ENCODE assay signal across 8 mouse cellular contexts in genomic region chr11:103808771-103809610, GRCm38 (mm10). TPM values are rescaled to one million over a fixed set of nuclear protein-coding genes. Genes with fewer than 3 reads are reported as not detected.
DNase-seq lines count a peak whose midpoint lies in the region; ATAC-seq lines count a peak whose summit lies in the region.

No protein-coding gene starts in this region.

- DNase-seq in kidney, postnatal 14 days = no peak
- DNase-seq in embryo, embryonic 11 days = peak; percentile 41
- DNase-seq in intestine, embryonic 14.5 days (ENCODE audit: low spot score) = no peak
- DNase-seq in neural tube, embryonic 10.5 days (ENCODE audit: extremely low spot score, low spot score) = peak; percentile 55
- DNase-seq in adrenal gland, postnatal 36 days = no peak
- DNase-seq in urinary bladder, postnatal 14 days (ENCODE audit: low spot score) = no peak
- DNase-seq in left cerebral cortex, adult 11 months (ENCODE audit: low spot score) = no peak

- no peaks in the 10 kb centered on the region for H3K36me3 ChIP-seq in kidney, embryonic 15.5 days
- no peaks in the 10 kb centered on the region for H3K36me3 ChIP-seq in intestine, embryonic 14.5 days (ENCODE audit: control insufficient read depth, insufficient read depth, low read length)

- H3K4me3 ChIP-seq in kidney, embryonic 15.5 days (replicated peaks) = peak overlapping the region; percentile 55
- peak overlapping the region; percentile 45 for H3K4me3 ChIP-seq in intestine, embryonic 14.5 days (ENCODE audit: low read depth, low read length)

- H3K4me2 ChIP-seq in kidney, embryonic 15.5 days = peak overlapping the region; percentile 99
- peak overlapping the region; percentile 97 for H3K4me2 ChIP-seq in intestine, embryonic 14.5 days (ENCODE audit: low read length)

- 4% methylated on average over 29 of the region's 29 CpGs for WGBS in kidney, embryonic 15.5 days
- WGBS in intestine, embryonic 14.5 days = 6% methylated on average over 29 of the region's 29 CpGs

- no peak overlapping the region for H3K9ac ChIP-seq in kidney, embryonic 15.5 days
- no peak overlapping the region for H3K9ac ChIP-seq in intestine, embryonic 14.5 days (ENCODE audit: low read length)

- peaks cover 29% of the 10 kb centered on the region for H3K4me1 ChIP-seq in kidney, embryonic 15.5 days
- no peaks in the 10 kb centered on the region for H3K4me1 ChIP-seq in intestine, embryonic 14.5 days (replicated peaks; ENCODE audit: control insufficient read depth, insufficient read depth, low read length)

- no peak overlapping the region for H3K27ac ChIP-seq in kidney, embryonic 15.5 days
- no peak overlapping the region for H3K27ac ChIP-seq in intestine, embryonic 14.5 days (ENCODE audit: low read depth)

- peaks cover 77% of the 10 kb centered on the region for H3K27me3 ChIP-seq in kidney, embryonic 15.5 days
- H3K27me3 ChIP-seq in intestine, embryonic 14.5 days (replicated peaks; ENCODE audit: control insufficient read depth, insufficient read depth, low read length) = peaks cover 54% of the 10 kb centered on the region

- no peaks in the 10 kb centered on the region for H3K9me3 ChIP-seq in kidney, embryonic 15.5 days (replicated peaks)
- peaks cover 5% of the 10 kb centered on the region; the same call in 1 of the 2 replicates for H3K9me3 ChIP-seq in intestine, embryonic 14.5 days (ENCODE audit: control insufficient read depth, low read length)

- ATAC-seq in kidney, embryonic 15.5 days (replicated peaks; ENCODE audit: low FRiP score) = no peak
- ATAC-seq in intestine, embryonic 14.5 days (replicated peaks; ENCODE audit: low FRiP score, low TSS enrichment, low read depth) = no peak

RNA-seq across cellular contexts. Expression of gene Wnt3, which starts 35.0 kb away (rescaled TPM):
- 0.19 and 0.21 TPM in 2 replicates for polyA plus RNA-seq in kidney, embryonic 15.5 days (2015; fragmentation: Nextera tagmentation; extraction: Ambion mirVana)
- polyA plus RNA-seq in intestine, embryonic 14.5 days (2014; fragmentation: Nextera tagmentation; extraction: Ambion mirVana) = 0.31 and 0.46 TPM in 2 replicates
- 1 to 10 TPM in 1 of 2 experiments, not detected in 1; 1.1 TPM for total RNA-seq in adrenal gland, postnatal 36 days (2021)

RNA-seq across cellular contexts. Expression of gene Wnt9b, which starts 59.4 kb away (rescaled TPM):
- polyA plus RNA-seq in kidney, embryonic 15.5 days (2015; fragmentation: Nextera tagmentation; extraction: Ambion mirVana) = 7.2 and 7.7 TPM in 2 replicates
- polyA plus RNA-seq in intestine, embryonic 14.5 days (2014; fragmentation: Nextera tagmentation; extraction: Ambion mirVana) = 0.08 TPM in 1 of 2 replicates, not detected in the other
- total RNA-seq in adrenal gland, postnatal 36 days (2021) = under 1 TPM; 0.13 to 0.20 TPM

Comparison
In these comparisons a context has a peak if more than half of its experiments do, and no peak if none do; other contexts are left out.
1. DNase-seq: peak in embryo, embryonic 11 days (single experiment) and neural tube, embryonic 10.5 days (single experiment); none in kidney, postnatal 14 days (single experiment), intestine, embryonic 14.5 days (single experiment), adrenal gland, postnatal 36 days (0 of 2), urinary bladder, postnatal 14 days (single experiment) and left cerebral cortex, adult 11 months (single experiment).